Mouse (Mus musculus) midbrain, postnatal 0 days (tissue): ENCODE data around the gene Polr2g. TPM values are rescaled to one million over a fixed set of nuclear protein-coding genes. Genes with fewer than 3 reads are reported as not detected.
"Not testable (repeated sequence)": the region's sequence is repeated elsewhere in the genome, so short reads cannot be mapped to it uniquely, and the experiment has no call there.

ENCODE experiments used
- ATAC-seq: fragments of 200-750 bp; cut with Nextera tagmentation; 2 replicates; pipeline ENCODE4 v1.8.0; 2017; ENCODE audit warnings: moderate number of reproducible peaks, mild to moderate bottlenecking, moderate TSS enrichment, moderate library complexity; ENCODE audit not compliant: low FRiP score
- DNase-seq: peaks from one replicate; pipeline ENCODE4 v3.0.0-alpha.2; 2015; ENCODE audit warnings: low spot score
- H3K27ac ChIP-seq: fragments of 300-500 bp; sonication (generic); 2 replicates; pipeline ENCODE4 v1.5.1; 2014; ENCODE audit warnings: low read depth, mild to moderate bottlenecking, low read length, mixed read lengths
- H3K27me3 ChIP-seq: fragments of 300-500 bp; sonication (generic); 2 replicates; pipeline ENCODE4 v1.6.1; 2014; ENCODE audit warnings: low read length, control low read depth, mixed read lengths; ENCODE audit not compliant: insufficient read depth
- H3K36me3 ChIP-seq: fragments of 300-500 bp; sonication (generic); 2 replicates; pipeline ENCODE4 v1.6.1; 2014; ENCODE audit warnings: low read length, control low read depth, mixed read lengths; ENCODE audit not compliant: insufficient read depth
- H3K4me1 ChIP-seq: fragments of 300-500 bp; sonication (generic); 2 replicates; pipeline ENCODE4 v1.6.1; 2014; ENCODE audit warnings: mild to moderate bottlenecking, control low read depth, antibody characterized with exemption, low read length, mixed read lengths; ENCODE audit not compliant: insufficient read depth
- H3K4me2 ChIP-seq: fragments of 300-500 bp; sonication (generic); 2 replicates; pipeline ENCODE4 v1.6.1; 2014; ENCODE audit warnings: low read depth, mild to moderate bottlenecking, low read length, mixed read lengths; ENCODE audit not compliant: poor library complexity, severe bottlenecking
- H3K4me3 ChIP-seq: fragments of 300-500 bp; sonication (generic); 2 replicates; pipeline ENCODE4 v1.5.1; 2014; ENCODE audit warnings: low read depth, mild to moderate bottlenecking, low read length, moderate library complexity
- H3K9ac ChIP-seq: fragments of 300-500 bp; sonication (generic); replicated peaks from 2 replicates; pipeline ENCODE4 v1.6.1; 2014; ENCODE audit warnings: mild to moderate bottlenecking, low read length, moderate library complexity, mixed read lengths; ENCODE audit not compliant: poor library complexity, severe bottlenecking
- H3K9me3 ChIP-seq: fragments of 300-500 bp; sonication (generic); 2 replicates; pipeline ENCODE4 v1.6.1; 2016; ENCODE audit warnings: low read length, control low read depth
- CTCF ChIP-seq: IDR thresholded peaks from 2 replicates; pipeline ENCODE4 v1.5.1; 2016; ENCODE audit warnings: antibody characterized with exemption, mild to moderate bottlenecking
- WGBS: fragments of 180-500 bp; shearing (Covaris S2); extraction: QIAGEN DNeasy Blood & Tissue Kit; methylation state at CpG from one replicate; pipeline ENCODE4 v1.1.7; 2014; 5-methylcytosine and 5-hydroxymethylcytosine counted together
- polyA plus RNA-seq: library from polyadenylated mRNA; unstranded; fragments of >200 nt; fragmentation: Nextera tagmentation; extraction: Ambion mirVana; gene quantifications from 2 replicates; pipeline ENCODE4 v1.2.1, GENCODE M21; 2015
- total RNA-seq: library from RNA; depleted of rRNA; stranded (reverse); fragments of >200 nt; gene quantifications from 2 replicates; pipeline ENCODE4 v1.2.3, GENCODE M21; 2014

Polr2g gene
- total and polyA plus RNA-seq, 2 experiments from 2014 or later: 67.2 to 163 TPM

GRCm38 (mm10) chr19:8839103-8839907, 40.9 kb upstream of the Polr2g start, which contains the start of gene Gng3:
Gng3 (minus strand) TSS chr19:8839194.
- Histone ChIP-seq H3K4me2 (peak within 1 kb of the TSS; percentile 85), H3K36me3 (peaks cover 9% of the 10 kb centered on the region), H3K9me3 (no peaks in the 10 kb centered on the region), H3K4me3 (peak within 1 kb of the TSS; percentile 68), H3K9ac (peak within 1 kb of the TSS; percentile 87), H3K4me1 (peaks cover 9% of the 10 kb centered on the region), H3K27me3 (no peaks in the 10 kb centered on the region), H3K27ac (peak within 1 kb of the TSS; percentile 96)
- TF ChIP-seq CTCF: no peak; the same call in 1 of the 2 replicates
- 20% methylated on average over 11 of the region's 11 CpGs for WGBS
- ATAC-seq (peak; percentile 85), DNase-seq (peak; percentile 95)

GRCm38 (mm10) chr19:8838041-8838730, 39.8 kb upstream of the Polr2g start:
- H3K9ac ChIP-seq: peak overlapping the region; percentile 87
- peak overlapping the region; percentile 96 for H3K27ac ChIP-seq
- H3K27me3 ChIP-seq: no peaks in the 10 kb centered on the region
- H3K4me3 ChIP-seq: peak overlapping the region; percentile 68
- peaks cover 10% of the 10 kb centered on the region for H3K36me3 ChIP-seq
- no peaks in the 10 kb centered on the region for H3K9me3 ChIP-seq
- TF ChIP-seq CTCF: no peak
- DNase-seq (peak; percentile 63), ATAC-seq (0 out of 2 replicates have a peak, but pooled peaks have one; percentile 8)
- H3K4me1 ChIP-seq: peaks cover 9% of the 10 kb centered on the region
- H3K4me2 ChIP-seq: peak overlapping the region; percentile 85
- 4% methylated on average over 15 of the region's 15 CpGs for WGBS

- Histone ChIP-seq H3K27ac (peak within 1 kb of the TSS; percentile 96), H3K9me3 (no peaks in the 10 kb centered on the region), H3K9ac (peak within 1 kb of the TSS; percentile 87), H3K27me3 (no peaks in the 10 kb centered on the region), H3K4me2 (peak within 1 kb of the TSS; percentile 85), H3K4me1 (peaks cover 9% of the 10 kb centered on the region), H3K4me3 (peak within 1 kb of the TSS; percentile 68), H3K36me3 (peaks cover 13% of the 10 kb centered on the region)
- WGBS: under 1% methylated on average over 38 of the region's 38 CpGs
- TF ChIP-seq CTCF: peak; percentile 71
- ATAC-seq (peak; percentile 74), DNase-seq (peak; percentile 92)
These were observed 38.9 kb upstream of the Polr2g start, which contains the start of gene Bscl2 for GRCm38 (mm10) chr19:8837251-8837791. Bscl2 (plus strand) TSS chr19:8837467.

- not testable (repeated sequence) for H3K9me3 ChIP-seq, H3K9ac ChIP-seq, H3K4me1 ChIP-seq, H3K4me3 ChIP-seq, DNase-seq, H3K27me3 ChIP-seq, ATAC-seq
- peaks cover 21% of the 10 kb centered on the region for H3K36me3 ChIP-seq
- WGBS: 96% methylated on average over 10 of the region's 10 CpGs
- H3K4me2 ChIP-seq: peak overlapping the region; percentile 85; the same call in 1 of the 2 replicates
- H3K27ac ChIP-seq: peak overlapping the region; percentile 96
These were observed 38.0 kb upstream of the Polr2g start for GRCm38 (mm10) chr19:8836327-8836726.

- DNase-seq: no peak
- 92% methylated on average over 4 of the region's 4 CpGs for WGBS
- TF ChIP-seq CTCF: no peak
- Histone ChIP-seq H3K4me2 (no peak overlapping the region), H3K4me3 (no peak overlapping the region), H3K27ac (no peak overlapping the region), H3K27me3 (no peaks in the 10 kb centered on the region), H3K9ac (no peak overlapping the region), H3K36me3 (peaks cover 52% of the 10 kb centered on the region), H3K9me3 (no peaks in the 10 kb centered on the region), H3K4me1 (no peaks in the 10 kb centered on the region)
- no peak for ATAC-seq
These were observed 34.6 kb upstream of the Polr2g start for GRCm38 (mm10) chr19:8832971-8833370.
